Mouse (Mus musculus) limb, embryonic 12.5 days (tissue): ENCODE data around the gene Caskin1. TPM values are rescaled to one million over a fixed set of nuclear protein-coding genes. Genes with fewer than 3 reads are reported as not detected.

ENCODE experiments used
- ATAC-seq: fragments of 200-750 bp; cut with Nextera tagmentation; 2 replicates; pipeline ENCODE4 v1.8.0; 2017; ENCODE audit warnings: low read depth, moderate TSS enrichment; ENCODE audit not compliant: insufficient number of reproducible peaks, insufficient read depth, low FRiP score, low TSS enrichment
- H3K27ac ChIP-seq: fragments of 300-500 bp; sonication (generic); 2 replicates; pipeline ENCODE4 v1.5.1; 2016; ENCODE audit warnings: mild to moderate bottlenecking, moderate library complexity
- H3K27me3 ChIP-seq: fragments of 300-500 bp; sonication (generic); 2 replicates; pipeline ENCODE4 v1.6.1; 2016; ENCODE audit warnings: mild to moderate bottlenecking, moderate library complexity
- H3K36me3 ChIP-seq: fragments of 300-500 bp; sonication (generic); 2 replicates; pipeline ENCODE4 v1.6.1; 2016; ENCODE audit warnings: mild to moderate bottlenecking, moderate library complexity
- H3K4me1 ChIP-seq: fragments of 300-500 bp; sonication (generic); replicated peaks from 2 replicates; pipeline ENCODE4 v1.6.1; 2016
- H3K4me2 ChIP-seq: fragments of 300-500 bp; sonication (generic); 2 replicates; pipeline ENCODE4 v1.6.1; 2016; ENCODE audit warnings: mild to moderate bottlenecking, moderate library complexity
- H3K4me3 ChIP-seq: fragments of 300-500 bp; sonication (generic); replicated peaks from 2 replicates; pipeline ENCODE4 v1.5.1; 2016; ENCODE audit warnings: mild to moderate bottlenecking
- H3K9ac ChIP-seq: fragments of 300-500 bp; sonication (generic); replicated peaks from 2 replicates; pipeline ENCODE4 v1.6.1; 2016; ENCODE audit warnings: mild to moderate bottlenecking, moderate library complexity
- H3K9me3 ChIP-seq: fragments of 300-500 bp; sonication (generic); 2 replicates; pipeline ENCODE4 v1.6.1; 2016; ENCODE audit warnings: mild to moderate bottlenecking, moderate library complexity
- WGBS: fragments of 180-500 bp; shearing (Covaris S2); methylation state at CpG from one replicate; pipeline ENCODE4 v1.1.7; 2016; 5-methylcytosine and 5-hydroxymethylcytosine counted together
- polyA plus RNA-seq: library from polyadenylated mRNA; unstranded; fragments of >200 nt; fragmentation: Nextera tagmentation; extraction: Ambion mirVana; gene quantifications from 2 replicates; pipeline ENCODE4 v1.2.1, GENCODE M21; 2016

The Caskin1 gene
- 6.1 and 6.5 TPM in 2 replicates for polyA plus RNA-seq

- peaks cover 37% of the 10 kb centered on the region for H3K27me3 ChIP-seq
- peak within 1 kb of the TSS; percentile 95 for H3K4me2 ChIP-seq
- WGBS, result 1% methylated on average over 38 of the region's 45 CpGs
- H3K4me3 ChIP-seq, result peak within 1 kb of the TSS; percentile 80
- peak within 1 kb of the TSS; percentile 83 for H3K9ac ChIP-seq
- H3K27ac ChIP-seq, result peak within 1 kb of the TSS; percentile 35; the same call in 1 of the 2 replicates
- H3K4me1 ChIP-seq, result peaks cover 21% of the 10 kb centered on the region
- no peaks in the 10 kb centered on the region for H3K9me3 ChIP-seq
- ATAC-seq, result peak; percentile 53
- no peaks in the 10 kb centered on the region for H3K36me3 ChIP-seq
Observed at GRCm38 (mm10) chr17:24488186-24488661, at the start of gene Caskin1. Caskin1 (plus strand) TSS chr17:24488601.

DNA sequence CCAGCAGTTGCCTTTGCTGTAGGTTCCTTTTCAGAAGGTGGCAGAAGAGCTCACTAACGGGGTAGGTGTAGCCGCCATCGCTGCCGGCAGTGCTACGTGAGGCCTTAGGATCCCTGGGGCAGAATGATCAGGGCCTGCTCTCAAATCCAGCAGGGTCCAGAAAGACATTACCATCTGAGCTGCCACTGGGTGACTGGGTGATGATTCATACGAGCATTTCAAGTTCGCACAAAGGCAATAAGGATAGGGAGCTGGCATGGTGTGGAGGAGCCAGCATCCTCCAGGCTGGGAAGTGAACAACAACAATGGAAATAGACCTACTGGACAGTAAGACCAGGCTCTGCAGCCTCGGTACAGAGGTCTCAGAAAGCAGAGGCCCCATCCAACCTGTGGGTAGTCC, 48.0 kb upstream of the Caskin1 start:
- no peaks in the 10 kb centered on the region for H3K27me3 ChIP-seq
- H3K4me2 ChIP-seq, result no peak overlapping the region
- H3K27ac ChIP-seq, result no peak overlapping the region
- peaks cover 97% of the 10 kb centered on the region for H3K36me3 ChIP-seq
- 92% methylated on average over 8 of the region's 8 CpGs for WGBS
- no peak overlapping the region for H3K9ac ChIP-seq
- no peaks in the 10 kb centered on the region for H3K9me3 ChIP-seq
- H3K4me1 ChIP-seq, result no peaks in the 10 kb centered on the region
- ATAC-seq, result no peak
- H3K4me3 ChIP-seq, result no peak overlapping the region

- no peaks in the 10 kb centered on the region for H3K27me3 ChIP-seq
- H3K27ac ChIP-seq, result no peak overlapping the region
- H3K4me1 ChIP-seq, result no peaks in the 10 kb centered on the region
- H3K9ac ChIP-seq, result no peak overlapping the region
- no peak overlapping the region for H3K4me3 ChIP-seq
- no peaks in the 10 kb centered on the region for H3K9me3 ChIP-seq
- peaks cover 97% of the 10 kb centered on the region for H3K36me3 ChIP-seq
- no peak for ATAC-seq
- H3K4me2 ChIP-seq, result no peak overlapping the region
- WGBS, result 54% methylated on average over 2 of the region's 2 CpGs
Observed at GRCm38 (mm10) chr17:24441148-24441547, 47.3 kb upstream of the Caskin1 start.

DNA sequence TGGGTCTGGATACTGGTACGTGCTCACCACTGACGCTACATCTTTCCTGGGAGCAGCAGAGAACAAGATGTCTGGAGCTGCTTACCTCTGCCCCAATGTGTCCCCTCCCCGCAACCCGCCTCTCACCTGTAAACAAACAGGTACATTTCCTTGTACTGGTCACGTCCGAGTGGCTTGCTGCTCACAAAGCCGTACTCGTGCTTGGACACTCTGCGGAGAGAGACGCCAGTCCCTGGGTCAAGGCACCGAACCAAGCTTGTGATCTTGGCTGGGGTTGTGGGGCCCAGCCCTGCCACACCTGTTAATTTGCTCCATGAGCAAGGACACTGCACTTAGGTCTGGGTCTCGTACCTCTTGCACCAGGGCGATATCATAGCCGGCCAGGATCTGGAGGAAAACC, 46.3 kb upstream of the Caskin1 start:
- WGBS, result 89% methylated on average over 14 of the region's 14 CpGs
- H3K9ac ChIP-seq, result no peak overlapping the region
- H3K4me1 ChIP-seq, result no peaks in the 10 kb centered on the region
- no peak overlapping the region for H3K27ac ChIP-seq
- H3K27me3 ChIP-seq, result no peaks in the 10 kb centered on the region
- no peaks in the 10 kb centered on the region for H3K9me3 ChIP-seq
- no peak overlapping the region for H3K4me3 ChIP-seq
- no peak overlapping the region for H3K4me2 ChIP-seq
- peaks cover 97% of the 10 kb centered on the region for H3K36me3 ChIP-seq
- ATAC-seq, result no peak

GRCm38 (mm10) chr17:24442632-24443155, 45.7 kb upstream of the Caskin1 start, which contains the start of gene Dnase1l2:
Dnase1l2 (minus strand) TSS chr17:24443105.
- H3K9me3 ChIP-seq, result no peaks in the 10 kb centered on the region
- no peak within 1 kb of the TSS for H3K4me2 ChIP-seq
- peaks cover 97% of the 10 kb centered on the region for H3K36me3 ChIP-seq
- H3K27ac ChIP-seq, result no peak within 1 kb of the TSS
- WGBS, result 78% methylated on average over 7 of the region's 7 CpGs
- no peak within 1 kb of the TSS; the same call in 1 of the 2 replicates for H3K9ac ChIP-seq
- no peaks in the 10 kb centered on the region for H3K4me1 ChIP-seq
- ATAC-seq, result no peak
- no peak within 1 kb of the TSS for H3K4me3 ChIP-seq
- no peaks in the 10 kb centered on the region for H3K27me3 ChIP-seq

DNA sequence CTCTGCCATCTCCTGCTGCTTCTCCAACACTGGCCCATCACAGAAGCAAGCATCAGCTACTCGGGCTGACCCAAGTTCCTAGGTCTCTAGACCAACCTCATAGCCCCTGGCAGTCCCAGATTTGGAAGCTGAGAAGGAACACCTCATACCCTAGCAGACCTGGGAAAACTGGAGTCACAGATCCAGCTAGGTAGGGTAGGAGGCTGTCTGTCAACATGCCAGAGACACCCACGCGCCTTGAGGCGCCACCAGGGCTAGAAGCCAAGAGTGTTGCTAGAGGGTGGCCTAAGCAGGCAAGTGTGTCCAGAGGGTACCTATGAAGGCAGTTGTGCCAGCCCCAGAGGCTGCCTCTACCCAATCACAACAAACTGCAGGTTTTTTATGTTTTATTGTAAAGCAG, 45.0 kb upstream of the Caskin1 start:
- WGBS, result 94% methylated on average over 4 of the region's 4 CpGs
- Histone ChIP-seq H3K9ac (no peak overlapping the region), H3K4me1 (no peaks in the 10 kb centered on the region), H3K4me2 (no peak overlapping the region), H3K9me3 (no peaks in the 10 kb centered on the region), H3K27ac (no peak overlapping the region), H3K4me3 (no peak overlapping the region), H3K27me3 (no peaks in the 10 kb centered on the region), H3K36me3 (peaks cover 97% of the 10 kb centered on the region)
- ATAC-seq, result no peak

GRCm38 (mm10) chr17:24446590-24446989, 41.8 kb upstream of the Caskin1 start:
- Histone ChIP-seq H3K4me2 (no peak overlapping the region), H3K27me3 (no peaks in the 10 kb centered on the region), H3K9me3 (no peaks in the 10 kb centered on the region), H3K27ac (no peak overlapping the region), H3K4me1 (no peaks in the 10 kb centered on the region), H3K9ac (no peak overlapping the region), H3K36me3 (peaks cover 97% of the 10 kb centered on the region), H3K4me3 (no peak overlapping the region)
- 97% methylated on average over 8 of the region's 8 CpGs for WGBS
- no peak for ATAC-seq

DNA sequence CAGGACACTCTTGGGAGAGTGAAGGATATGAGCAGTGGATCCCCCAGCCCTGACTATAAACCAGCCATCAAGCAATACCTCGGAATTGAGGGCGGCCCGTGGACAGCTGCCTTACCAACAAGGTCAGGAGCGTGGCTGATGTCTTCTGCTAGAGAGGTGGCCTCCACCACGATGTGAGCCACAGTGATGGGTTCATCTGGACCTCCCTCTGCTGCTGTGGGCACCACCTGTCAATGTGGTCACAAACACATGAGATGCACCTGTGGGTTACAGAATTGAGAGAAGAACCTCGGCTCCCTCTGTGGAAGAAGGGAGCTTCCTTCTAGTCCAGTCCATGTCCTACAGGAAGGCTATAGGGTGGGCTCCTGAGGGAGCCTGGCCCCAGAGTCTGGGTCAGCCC, 38.9 kb upstream of the Caskin1 start:
- peaks cover 74% of the 10 kb centered on the region for H3K36me3 ChIP-seq
- WGBS, result 88% methylated on average over 6 of the region's 6 CpGs

DNA sequence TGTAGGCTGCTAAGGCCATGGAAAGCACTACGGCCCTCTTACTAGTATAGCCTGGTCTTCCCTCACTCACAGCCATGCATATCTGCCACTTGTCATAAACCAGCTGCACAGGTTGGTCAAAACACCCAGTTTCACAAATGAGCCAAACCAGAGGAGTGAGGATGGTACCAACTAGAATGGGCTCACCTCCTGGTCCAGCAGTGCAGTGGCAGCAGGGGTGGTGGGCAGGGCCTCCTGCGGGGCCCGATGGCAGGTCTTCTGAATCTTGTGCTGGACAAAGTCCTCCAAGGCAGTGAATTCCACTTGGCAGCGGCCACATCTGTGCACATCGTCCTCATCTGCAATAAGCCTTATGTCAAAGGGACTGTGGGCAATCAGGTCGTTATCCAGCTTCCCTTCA, 37.2 kb upstream of the Caskin1 start:
- Histone ChIP-seq H3K4me1 (peaks cover 6% of the 10 kb centered on the region), H3K9me3 (no peaks in the 10 kb centered on the region), H3K4me2 (no peak overlapping the region), H3K27me3 (no peaks in the 10 kb centered on the region), H3K36me3 (peaks cover 57% of the 10 kb centered on the region), H3K9ac (no peak overlapping the region), H3K4me3 (no peak overlapping the region), H3K27ac (no peak overlapping the region)
- WGBS, result 95% methylated on average over 6 of the region's 6 CpGs
- ATAC-seq, result no peak

More for the DNA sequence above, 38.9 kb upstream of the Caskin1 start:
- no peak for ATAC-seq
- Histone ChIP-seq H3K4me3 (no peak overlapping the region), H3K27me3 (no peaks in the 10 kb centered on the region), H3K4me2 (no peak overlapping the region), H3K27ac (no peak overlapping the region), H3K4me1 (peaks cover 6% of the 10 kb centered on the region), H3K9ac (no peak overlapping the region), H3K9me3 (no peaks in the 10 kb centered on the region)

DNA sequence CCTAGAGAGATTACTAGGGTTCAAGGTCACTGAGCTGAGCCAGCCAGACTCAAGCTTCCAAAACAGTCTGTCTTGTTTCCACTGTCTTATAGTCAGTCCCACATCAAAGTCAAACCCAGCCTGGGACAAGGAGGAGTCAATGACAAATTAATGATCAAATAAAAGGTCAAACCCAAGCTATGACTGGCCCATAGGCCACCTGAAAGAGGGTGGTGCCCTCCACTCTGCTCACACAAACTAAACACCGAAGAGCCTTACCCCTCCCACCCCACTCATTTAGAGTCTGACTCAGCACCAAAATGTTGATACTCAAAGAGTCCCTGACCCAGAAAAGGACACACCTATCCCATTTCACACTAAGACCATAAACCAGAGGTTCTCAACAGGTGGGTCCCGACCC, 35.0 kb upstream of the Caskin1 start:
- peaks cover 36% of the 10 kb centered on the region for H3K36me3 ChIP-seq
- no peak overlapping the region for H3K9ac ChIP-seq
- H3K4me3 ChIP-seq, result no peak overlapping the region
- no peaks in the 10 kb centered on the region for H3K9me3 ChIP-seq
- peak overlapping the region; percentile 70; the same call in 1 of the 2 replicates for H3K4me2 ChIP-seq
- H3K27ac ChIP-seq, result no peak overlapping the region
- no peak for ATAC-seq
- H3K27me3 ChIP-seq, result no peaks in the 10 kb centered on the region
- 86% methylated on average over 2 of the region's 2 CpGs for WGBS
- H3K4me1 ChIP-seq, result peaks cover 6% of the 10 kb centered on the region

DNA sequence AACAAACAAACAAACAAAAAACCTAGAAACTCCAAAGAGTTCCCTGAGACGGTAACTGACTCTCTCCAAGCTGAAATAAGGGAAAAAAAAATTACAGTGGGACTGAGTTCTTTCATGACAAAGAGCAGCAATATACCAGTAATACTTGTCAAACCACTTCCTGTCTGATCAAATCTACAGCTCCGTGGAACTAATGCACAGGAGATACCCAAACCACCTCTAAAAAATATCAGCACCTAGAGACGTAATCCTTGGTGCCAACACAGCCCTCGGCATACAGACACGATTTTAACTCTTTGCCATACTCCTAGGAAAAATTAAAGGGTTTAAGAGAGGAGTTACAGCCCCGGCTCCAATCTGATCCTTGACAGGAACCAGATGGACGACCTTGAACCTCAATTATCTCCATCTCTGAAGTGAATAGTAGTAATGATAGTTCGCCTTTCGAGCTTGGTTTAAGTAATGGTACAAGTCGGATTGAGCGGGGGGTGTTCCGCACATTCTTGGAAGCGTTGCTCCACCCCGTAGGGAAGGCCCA, 34.1 kb upstream of the Caskin1 start:
- H3K4me3 ChIP-seq, result peak overlapping the region; percentile 83
- H3K9me3 ChIP-seq, result no peaks in the 10 kb centered on the region
- 6% methylated on average over 14 of the region's 14 CpGs for WGBS
- peaks cover 6% of the 10 kb centered on the region for H3K4me1 ChIP-seq
- no peak for ATAC-seq
- H3K27me3 ChIP-seq, result no peaks in the 10 kb centered on the region
- H3K9ac ChIP-seq, result peak overlapping the region; percentile 83
- H3K27ac ChIP-seq, result peak overlapping the region; percentile 96
- H3K4me2 ChIP-seq, result peak overlapping the region; percentile 70
- peaks cover 26% of the 10 kb centered on the region for H3K36me3 ChIP-seq
